Mouse (Mus musculus): ENCODE measurements around the gene Pbrm1. TPM values are rescaled to one million over a fixed set of nuclear protein-coding genes. Genes with fewer than 3 reads are reported as not detected.

Pbrm1 gene
- polyA plus RNA-seq, 1 experiment from 2014 or later = 131 TPM

DNA sequence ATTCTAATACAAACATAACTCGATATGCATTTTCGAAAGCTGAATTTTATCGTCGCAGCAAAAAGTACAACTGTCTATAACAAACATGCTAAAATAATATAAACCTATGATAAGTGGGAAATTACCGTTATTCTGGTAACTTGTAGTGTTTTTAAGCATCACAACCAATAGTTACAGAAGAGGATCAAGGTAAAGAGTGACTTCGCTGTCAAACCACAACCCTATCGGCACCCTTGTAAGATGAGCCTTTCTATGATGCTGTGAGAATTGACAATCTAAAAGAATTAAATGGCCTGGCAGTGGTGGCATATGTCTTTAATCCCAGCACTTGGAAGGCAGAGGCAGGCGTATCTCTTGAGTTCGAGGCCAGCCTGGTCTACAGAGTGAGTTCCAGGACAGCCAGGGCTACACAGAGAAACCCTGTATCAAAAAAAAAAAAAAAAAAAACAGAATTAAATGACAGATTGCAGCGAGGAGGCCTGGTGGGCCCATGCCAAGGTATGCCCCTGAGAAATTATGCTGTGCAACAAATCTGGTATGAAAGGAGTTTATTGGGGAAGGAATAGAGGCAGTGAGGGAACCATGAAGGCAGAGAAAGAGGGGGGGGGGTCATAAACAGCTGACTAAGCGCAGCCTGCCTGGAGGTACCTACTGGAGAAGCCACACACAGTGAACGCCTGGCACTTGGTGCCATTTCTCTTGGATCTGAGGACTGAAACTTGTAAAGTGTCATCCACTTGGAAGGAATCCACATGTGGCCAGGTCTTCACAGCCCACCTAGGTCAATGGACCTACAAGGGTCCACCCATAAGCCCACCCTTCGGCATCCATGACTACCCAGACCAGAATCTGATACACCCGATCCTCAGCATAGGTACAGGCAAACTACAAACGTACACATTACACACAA lies 110.6 kb downstream of the Pbrm1 start:
- WGBS = 69% methylated on average over 15 of the region's 15 CpGs
- Histone ChIP-seq H3K36me3 (peaks cover 8% of the 10 kb centered on the region), H3K4me3 (replicated peaks) (peak overlapping the region; percentile 83), H3K4me1 (peaks cover 70% of the 10 kb centered on the region), H3K9ac (peak overlapping the region; percentile 85; the same call in 1 of the 2 replicates), H3K27me3 (no peaks in the 10 kb centered on the region), H3K27ac (peak overlapping the region; percentile 89), H3K9me3 (replicated peaks) (no peaks in the 10 kb centered on the region), H3K4me2 (peak overlapping the region; percentile 86)
- no peak for ATAC-seq (replicated peaks; ENCODE audit: low FRiP score)

GRCm38 (mm10) chr14:31130236-31131220 lies 111.6 kb downstream of the Pbrm1 start, which contains the start of gene Nt5dc2:
TSS of gene Nt5dc2 (plus strand) at chr14:31131053.
- Histone ChIP-seq H3K4me2 (peak within 1 kb of the TSS; percentile 83), H3K27me3 (no peaks in the 10 kb centered on the region), H3K27ac (peak within 1 kb of the TSS; percentile 89), H3K9me3 (replicated peaks) (no peaks in the 10 kb centered on the region), H3K4me1 (peaks cover 60% of the 10 kb centered on the region), H3K9ac (peak within 1 kb of the TSS; percentile 78), H3K4me3 (replicated peaks) (peak within 1 kb of the TSS; percentile 82), H3K36me3 (peaks cover 14% of the 10 kb centered on the region)
- ATAC-seq (replicated peaks; ENCODE audit: low FRiP score) = peak; percentile 84
- WGBS = 3% methylated on average over 63 of the region's 63 CpGs

GRCm38 (mm10) chr14:31131272-31131821 lies 112.4 kb downstream of the Pbrm1 start:
- Histone ChIP-seq H3K36me3 (peaks cover 23% of the 10 kb centered on the region), H3K9ac (peak overlapping the region; percentile 78), H3K4me2 (peak overlapping the region; percentile 83), H3K27ac (peak overlapping the region; percentile 89), H3K4me3 (replicated peaks) (peak overlapping the region; percentile 82), H3K4me1 (peaks cover 52% of the 10 kb centered on the region), H3K27me3 (no peaks in the 10 kb centered on the region), H3K9me3 (replicated peaks) (no peaks in the 10 kb centered on the region)
- WGBS = under 1% methylated on average over 43 of the region's 43 CpGs
- peak; percentile 6 for ATAC-seq (replicated peaks; ENCODE audit: low FRiP score)

DNA sequence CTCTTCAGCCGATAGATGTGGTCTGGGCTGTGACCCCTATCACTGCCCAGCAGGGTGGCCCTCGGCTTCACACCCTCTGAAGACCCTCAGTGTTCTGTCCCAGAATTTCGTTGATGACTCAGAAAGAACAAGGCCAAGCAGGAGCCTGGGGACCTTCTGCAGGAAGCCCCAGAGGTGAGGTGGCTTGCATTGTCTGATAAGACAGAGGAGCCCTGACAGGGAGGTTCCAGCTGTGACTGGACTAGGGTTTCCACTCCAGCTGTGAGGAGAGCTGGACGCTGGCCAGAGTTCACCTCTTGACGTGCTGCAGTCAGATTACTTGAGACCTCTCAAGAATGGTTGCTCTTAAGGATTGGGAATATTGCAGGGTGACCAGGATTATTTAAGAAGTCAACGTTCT lies 113.1 kb downstream of the Pbrm1 start:
- no peaks in the 10 kb centered on the region for H3K9me3 ChIP-seq (replicated peaks)
- peaks cover 49% of the 10 kb centered on the region for H3K4me1 ChIP-seq
- H3K4me2 ChIP-seq = peak overlapping the region; percentile 83
- no peaks in the 10 kb centered on the region for H3K27me3 ChIP-seq
- H3K9ac ChIP-seq = peak overlapping the region; percentile 78
- ATAC-seq (replicated peaks; ENCODE audit: low FRiP score) = no peak
- peak overlapping the region; percentile 82 for H3K4me3 ChIP-seq (replicated peaks)
- H3K36me3 ChIP-seq = peaks cover 29% of the 10 kb centered on the region
- WGBS = 7% methylated on average over 6 of the region's 6 CpGs
- H3K27ac ChIP-seq = peak overlapping the region; percentile 54; the same call in 1 of the 2 replicates

- Histone ChIP-seq H3K4me3 (replicated peaks) (peak overlapping the region; percentile 82), H3K9me3 (replicated peaks) (no peaks in the 10 kb centered on the region), H3K9ac (peak overlapping the region; percentile 78), H3K36me3 (peaks cover 34% of the 10 kb centered on the region), H3K27me3 (no peaks in the 10 kb centered on the region), H3K4me1 (peaks cover 49% of the 10 kb centered on the region), H3K4me2 (peak overlapping the region; percentile 83), H3K27ac (peak overlapping the region; percentile 54; the same call in 1 of the 2 replicates)
- ATAC-seq (replicated peaks; ENCODE audit: low FRiP score) = no peak
- 69% methylated on average over 7 of the region's 7 CpGs for WGBS
Observed at GRCm38 (mm10) chr14:31132491-31132975, 113.6 kb downstream of the Pbrm1 start.

DNA sequence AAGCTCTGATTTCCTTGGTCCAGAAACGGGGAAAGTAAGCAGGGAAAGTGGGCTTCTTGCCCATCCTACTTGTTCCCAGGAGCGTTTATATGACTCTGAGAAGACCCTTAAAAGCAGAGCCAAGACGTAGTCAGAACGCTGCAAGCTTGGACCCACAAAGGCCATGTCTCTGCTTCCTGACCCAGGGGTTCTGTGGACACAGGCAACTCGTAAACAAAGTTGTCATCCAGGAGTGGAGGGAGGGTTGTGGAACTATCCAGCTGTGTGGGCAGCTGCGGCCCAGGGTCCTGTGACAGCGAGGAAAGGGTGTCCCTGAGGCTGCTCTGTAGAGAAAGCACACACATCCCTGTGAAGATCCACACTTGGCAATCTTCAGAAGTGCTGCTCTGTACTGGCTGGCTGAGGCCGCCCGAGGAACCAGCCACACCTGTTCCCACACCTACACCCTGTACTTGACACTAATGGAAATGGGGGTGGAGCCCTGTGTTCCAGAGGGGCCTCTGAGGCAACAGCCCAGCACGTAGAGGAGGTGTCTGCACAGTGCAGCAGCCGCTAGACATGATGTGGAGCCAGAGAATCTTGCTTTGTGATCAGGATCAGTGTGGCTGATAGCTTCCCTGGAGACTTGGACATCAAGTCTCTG lies 114.2 kb downstream of the Pbrm1 start:
- Histone ChIP-seq H3K27ac (peak overlapping the region; percentile 9; the same call in 1 of the 2 replicates), H3K4me3 (replicated peaks) (peak overlapping the region; percentile 82; the same call in 1 of the 2 replicates), H3K9ac (0 out of 2 replicates have a peak overlapping the region, but pooled peaks have one; percentile 78), H3K9me3 (replicated peaks) (no peaks in the 10 kb centered on the region), H3K4me2 (peak overlapping the region; percentile 83), H3K27me3 (no peaks in the 10 kb centered on the region), H3K36me3 (peaks cover 41% of the 10 kb centered on the region), H3K4me1 (peaks cover 54% of the 10 kb centered on the region)
- no peak for ATAC-seq (replicated peaks; ENCODE audit: low FRiP score)
- 33% methylated on average over 11 of the region's 11 CpGs for WGBS

DNA sequence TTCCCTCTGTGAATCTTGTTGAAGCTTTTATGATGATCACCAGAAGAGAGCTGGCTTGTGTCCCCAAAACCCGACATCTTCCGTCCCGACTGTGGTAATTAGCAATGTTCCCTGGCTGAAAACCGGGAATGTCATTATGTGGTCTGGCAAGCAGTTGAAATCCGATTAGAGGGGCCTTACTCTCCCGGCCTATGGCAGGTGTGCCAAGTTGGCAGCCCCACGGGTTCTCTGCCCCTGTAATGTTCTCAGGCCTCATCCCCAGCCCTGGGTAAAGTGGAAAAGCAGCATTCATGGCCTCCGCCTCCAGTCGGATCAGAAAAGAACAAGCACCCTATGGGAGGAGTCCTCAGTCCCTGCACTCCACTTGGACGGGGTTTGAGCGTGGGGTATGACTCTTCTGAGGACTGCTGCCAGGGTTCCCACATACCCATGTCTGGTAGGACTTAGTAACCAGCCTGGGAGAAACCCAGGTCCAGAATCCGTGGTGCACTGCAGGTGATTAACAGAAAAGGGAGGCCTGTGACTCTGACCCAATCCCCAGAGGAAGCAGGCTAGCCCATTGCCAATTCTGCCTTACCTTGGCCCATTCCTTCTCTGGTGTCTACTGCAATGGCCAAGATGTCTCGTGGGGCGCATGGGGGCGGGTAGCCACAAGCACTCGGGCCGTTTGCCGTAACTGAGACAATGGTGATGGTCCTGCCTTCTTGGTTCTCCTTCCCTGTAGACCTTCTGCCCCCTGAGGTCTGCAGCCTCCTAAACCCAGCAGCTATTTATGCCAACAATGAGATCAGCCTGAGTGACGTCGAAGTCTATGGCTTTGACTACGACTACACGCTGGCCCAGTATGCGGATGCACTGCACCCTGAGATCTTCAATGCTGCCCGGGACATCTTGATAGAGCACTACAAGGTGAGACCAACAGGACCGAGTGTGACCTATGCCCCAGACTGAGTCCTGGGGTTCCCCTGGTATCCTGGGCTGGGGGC lies 115.4 kb downstream of the Pbrm1 start:
- WGBS = 86% methylated on average over 25 of the region's 25 CpGs
- no peak for ATAC-seq (replicated peaks; ENCODE audit: low FRiP score)
- H3K36me3 ChIP-seq = peaks cover 52% of the 10 kb centered on the region

DNA sequence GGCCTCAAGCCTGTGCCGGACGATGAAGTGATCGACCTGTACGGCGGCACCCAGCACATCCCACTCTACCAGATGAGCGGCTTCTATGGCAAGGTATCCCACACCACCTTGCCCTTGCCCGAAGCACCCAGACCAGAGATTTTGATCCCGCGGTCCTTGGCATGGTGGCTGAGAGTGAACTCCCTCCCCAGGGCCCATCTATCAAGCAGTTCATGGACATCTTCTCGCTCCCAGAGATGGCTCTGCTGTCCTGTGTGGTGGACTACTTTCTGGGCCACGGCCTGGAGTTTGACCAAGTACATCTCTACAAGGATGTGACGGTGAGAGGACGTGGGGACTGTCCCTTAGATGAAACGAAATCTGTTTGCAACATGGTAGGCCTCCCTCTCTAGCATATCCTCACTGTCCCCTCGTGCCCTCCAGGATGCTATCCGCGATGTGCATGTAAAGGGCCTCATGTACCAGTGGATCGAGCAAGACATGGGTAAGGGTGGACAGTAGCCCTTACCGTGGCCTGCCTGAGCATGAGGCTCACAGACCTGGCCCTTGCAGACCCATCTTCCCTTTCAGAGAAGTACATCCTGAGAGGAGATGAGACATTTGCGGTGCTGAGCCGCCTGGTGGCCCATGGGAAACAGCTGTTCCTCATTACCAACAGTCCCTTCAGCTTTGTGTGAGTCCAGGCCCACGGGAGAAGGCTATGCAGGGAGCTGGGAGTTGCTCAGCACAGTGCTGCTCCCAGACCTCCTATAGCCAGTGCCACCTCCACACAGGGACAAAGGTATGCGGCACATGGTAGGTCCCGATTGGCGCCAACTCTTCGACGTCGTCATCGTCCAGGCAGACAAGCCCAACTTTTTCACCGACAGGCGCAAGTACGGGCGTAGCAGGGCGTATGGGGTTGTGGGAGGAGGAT lies 116.8 kb downstream of the Pbrm1 start:
- Histone ChIP-seq H3K4me3 (replicated peaks) (no peak overlapping the region), H3K9ac (no peak overlapping the region), H3K4me1 (peaks cover 44% of the 10 kb centered on the region), H3K4me2 (no peak overlapping the region), H3K27ac (no peak overlapping the region), H3K9me3 (replicated peaks) (no peaks in the 10 kb centered on the region), H3K36me3 (peaks cover 67% of the 10 kb centered on the region), H3K27me3 (no peaks in the 10 kb centered on the region)
- no peak for ATAC-seq (replicated peaks; ENCODE audit: low FRiP score)
- 91% methylated on average over 34 of the region's 34 CpGs for WGBS

More for the DNA sequence above, 115.4 kb downstream of the Pbrm1 start:
- Histone ChIP-seq H3K9ac (no peak overlapping the region), H3K27me3 (no peaks in the 10 kb centered on the region), H3K27ac (no peak overlapping the region), H3K4me1 (peaks cover 57% of the 10 kb centered on the region), H3K4me2 (no peak overlapping the region), H3K4me3 (replicated peaks) (no peak overlapping the region), H3K9me3 (replicated peaks) (no peaks in the 10 kb centered on the region)

GRCm38 (mm10) chr14:31136411-31137280 lies 117.7 kb downstream of the Pbrm1 start:
- Histone ChIP-seq H3K4me3 (replicated peaks) (no peak overlapping the region), H3K9ac (no peak overlapping the region), H3K9me3 (replicated peaks) (no peaks in the 10 kb centered on the region), H3K4me2 (no peak overlapping the region), H3K4me1 (peaks cover 44% of the 10 kb centered on the region), H3K27ac (peak overlapping the region; percentile 67; the same call in 1 of the 2 replicates), H3K27me3 (no peaks in the 10 kb centered on the region), H3K36me3 (peaks cover 76% of the 10 kb centered on the region)
- 89% methylated on average over 26 of the region's 26 CpGs for WGBS
- no peak for ATAC-seq (replicated peaks; ENCODE audit: low FRiP score)

Measured in kidney, embryonic 15.5 days (tissue).